ENCODE assay signal across 16 mouse cellular contexts in genomic region chr13:49617021-49617420, GRCm38 (mm10). TPM values are rescaled to one million over a fixed set of nuclear protein-coding genes. Genes with fewer than 3 reads are reported as not detected.
"Had no signal": no experiment of that assay in that cellular context is flagged by ENCODE, and none has a peak within 500 bp of the region (broad histone marks: within the 10 kb centered on the region; RNA-seq: fewer than 3 reads in every experiment).

No protein-coding gene starts in this region.

- H3K9ac ChIP-seq: limb, embryonic 12.5 days; lung, embryonic 15.5 days; midbrain, embryonic 15.5 days; neural tube, embryonic 12.5 days had no signal

- H3K4me1 ChIP-seq: limb, embryonic 12.5 days; midbrain, embryonic 15.5 days; neural tube, embryonic 12.5 days had no signal

- H3K4me2 ChIP-seq: limb, embryonic 12.5 days; lung, embryonic 15.5 days; midbrain, embryonic 11.5 days; midbrain, embryonic 15.5 days; neural tube, embryonic 12.5 days had no signal

- H3K27ac ChIP-seq: layer of hippocampus, adult 2 months; limb, embryonic 12.5 days; lung, embryonic 15.5 days; midbrain, embryonic 15.5 days; neural tube, embryonic 12.5 days had no signal

- DNase-seq: kidney, adult 8-10 months; kidney, postnatal 4 days; right cerebral cortex, postnatal 4 days; spleen, adult 18-20 months; thymus, adult 18-20 months; thymus, postnatal 14 days had no signal

- H3K36me3 ChIP-seq: limb, embryonic 12.5 days; lung, embryonic 15.5 days; midbrain, embryonic 15.5 days; neural tube, embryonic 12.5 days had no signal

- H3K27me3 ChIP-seq: limb, embryonic 12.5 days; lung, embryonic 15.5 days; midbrain, embryonic 15.5 days; neural tube, embryonic 12.5 days had no signal

- H3K4me3 ChIP-seq: layer of hippocampus, adult 2 months; limb, embryonic 12.5 days; lung, embryonic 15.5 days; midbrain, embryonic 15.5 days; neural tube, embryonic 12.5 days had no signal

- ATAC-seq: intestine, embryonic 16.5 days; midbrain, embryonic 15.5 days had no signal

- H3K9me3 ChIP-seq: limb, embryonic 12.5 days; lung, embryonic 15.5 days; midbrain, embryonic 15.5 days; neural tube, embryonic 12.5 days had no signal

RNA-seq across cellular contexts. Expression of gene Ogn, which starts 9.2 kb away (rescaled TPM):
- total RNA-seq: monocyte, adult 5-6 weeks; neutrophil, adult 5-6 weeks had no signal

RNA-seq across cellular contexts. Expression of gene Omd, which starts 34.8 kb away (rescaled TPM):
- total RNA-seq: monocyte, adult 5-6 weeks; neutrophil, adult 5-6 weeks had no signal
- polyA plus RNA-seq: liver, adult 2 months had no signal
